ENCODE assay signal across 8 mouse cellular contexts in genomic region chr2:71388951-71389763, GRCm38 (mm10). TPM values are rescaled to one million over a fixed set of nuclear protein-coding genes. Genes with fewer than 3 reads are reported as not detected.
A peak's percentile ranks its signal among the peaks of the same experiment; 100 is the strongest.
DNase-seq lines count a peak whose midpoint lies in the region; ATAC-seq lines count a peak whose summit lies in the region.

Gene Hat1, plus strand, starts transcription at chr2:71388958.

- H3K9me3 ChIP-seq in hindbrain, embryonic 13.5 days, result no peaks in the 10 kb centered on the region

- H3K9ac ChIP-seq in hindbrain, embryonic 13.5 days, result peak within 1 kb of the TSS; percentile 84

- WGBS in hindbrain, embryonic 13.5 days, result 0% methylated on average over 64 of the region's 66 CpGs

- DNase-seq in NIH3T3 (ENCODE audit: low read depth), result peak; percentile 99
- DNase-seq in cerebellum, postnatal 10 days, result peak; percentile 97 to 98
- peak; percentile 92 to 95 for DNase-seq in frontal cortex, postnatal 10 days (ENCODE audit: low spot score in 2 of 2)
- DNase-seq in layer of hippocampus, postnatal 25 days (ENCODE audit: extremely low spot score in 1 of 2, low spot score in 1 of 2), result peak; percentile 85 to 91
- DNase-seq in lung, postnatal 25 days (ENCODE audit: low spot score), result peak; percentile 97
- peak; percentile 98 for DNase-seq in retina, embryonic 14.5 days (ENCODE audit: low spot score)
- peak; percentile 97 for DNase-seq in thymus, postnatal 4 days

- H3K4me2 ChIP-seq in hindbrain, embryonic 13.5 days, result peak within 1 kb of the TSS; percentile 93

- peak; percentile 99 for ATAC-seq in hindbrain, embryonic 13.5 days (ENCODE audit: low FRiP score)

- H3K4me1 ChIP-seq in hindbrain, embryonic 13.5 days (replicated peaks), result peaks cover 10% of the 10 kb centered on the region

- H3K27me3 ChIP-seq in hindbrain, embryonic 13.5 days, result no peaks in the 10 kb centered on the region

- peaks cover 14% of the 10 kb centered on the region for H3K36me3 ChIP-seq in hindbrain, embryonic 13.5 days

- H3K4me3 ChIP-seq in hindbrain, embryonic 13.5 days, result peak within 1 kb of the TSS; percentile 92

- H3K27ac ChIP-seq in hindbrain, embryonic 13.5 days, result peak within 1 kb of the TSS; percentile 58

RNA-seq across cellular contexts. Expression of gene Hat1, which starts in this region (rescaled TPM):
- 55.1 and 61.3 TPM in 2 replicates for polyA plus RNA-seq in hindbrain, embryonic 13.5 days (2015; fragmentation: Nextera tagmentation; extraction: Ambion mirVana)
- 10 to 100 TPM; 16.2 to 18.3 TPM for total RNA-seq in layer of hippocampus, postnatal 25 days (2021)

Comparison
In these comparisons a context has a peak if more than half of its experiments do, and no peak if none do; other contexts are left out.
1. Peak in every context shown above with its lines: DNase-seq, ATAC-seq, H3K4me3 ChIP-seq and H3K27ac ChIP-seq.